Mouse (Mus musculus): Measurements from ENCODE around the gene Ddx23. TPM values are rescaled to one million over a fixed set of nuclear protein-coding genes. Genes with fewer than 3 reads are reported as not detected.

Gene Ddx23
- total and polyA plus RNA-seq, 3 experiments, result 66.6 to 154 (median 112) TPM

DNA sequence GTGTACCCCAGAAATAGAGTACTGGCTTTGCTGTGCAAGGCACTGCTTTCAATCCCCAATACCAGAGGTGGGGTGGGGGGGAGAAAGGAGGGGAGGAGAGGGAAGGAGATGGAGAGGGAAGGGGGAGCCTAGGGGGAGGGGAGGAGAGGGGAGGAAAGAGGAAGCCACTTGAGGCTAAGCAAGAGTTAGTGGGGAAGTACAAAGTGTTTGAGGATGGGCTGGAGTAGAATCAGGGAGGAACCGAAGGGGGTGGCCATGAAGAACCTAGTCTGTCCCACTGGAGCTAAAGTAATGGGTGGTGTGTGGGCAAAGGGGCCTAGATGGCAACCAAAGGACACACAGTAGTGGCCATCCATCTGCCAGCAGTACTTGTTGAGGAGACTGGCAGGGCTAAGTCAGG lies 21.1 kb upstream of the Ddx23 start:
- peaks cover 10% of the 10 kb centered on the region for H3K27me3 ChIP-seq (ENCODE audit: insufficient read depth, low read length)
- DNase-seq (ENCODE audit: low spot score), result peak; percentile 60
- peaks cover 2% of the 10 kb centered on the region for H3K9me3 ChIP-seq (replicated peaks)
- TF ChIP-seq POLR2AphosphoS5 (IDR thresholded peaks at IDR 0.05; ENCODE audit: insufficient replicate concordance, low read depth, low read length), result no peak
- TF ChIP-seq TAL1 (conservative IDR thresholded peaks at IDR 0.05; ENCODE audit: low read depth, low read length), result no peak
- TF ChIP-seq CTCF (IDR thresholded peaks at IDR 0.05; ENCODE audit: low read depth, low read length), result no peak
- no peak overlapping the region; the same call in 1 of the 2 replicates for H3K4me3 ChIP-seq (ENCODE audit: low read depth, low read length)
- no peaks in the 10 kb centered on the region for H3K36me3 ChIP-seq (replicated peaks)
- peaks cover 73% of the 10 kb centered on the region for H3K4me1 ChIP-seq (ENCODE audit: insufficient read depth, low read depth, low read length)
- no peak for ATAC-seq (ENCODE audit: extremely low read depth, insufficient number of reproducible peaks, low FRiP score, poor library complexity, severe bottlenecking)

DNA sequence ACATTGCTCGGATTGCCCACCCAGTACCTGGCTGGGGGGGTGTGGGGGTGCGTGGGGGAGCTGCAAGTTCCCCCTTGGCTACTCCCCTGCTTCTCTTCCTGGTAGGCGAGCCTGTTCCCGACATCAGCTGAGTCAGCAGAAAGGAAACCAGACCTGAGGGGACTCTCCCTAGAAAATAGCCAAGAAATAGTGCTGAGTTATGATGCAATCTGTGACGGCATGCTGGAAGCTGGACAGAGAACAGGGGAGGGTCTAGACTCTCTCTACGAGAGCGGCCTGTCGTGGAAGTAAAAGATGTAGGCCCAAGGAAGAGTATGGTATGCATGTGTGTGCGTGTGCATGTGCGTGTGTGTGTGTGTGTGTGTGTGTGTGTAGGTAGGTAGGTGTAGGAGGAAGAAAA lies 20.5 kb upstream of the Ddx23 start:
- ATAC-seq (ENCODE audit: extremely low read depth, insufficient number of reproducible peaks, low FRiP score, poor library complexity, severe bottlenecking), result no peak

DNA sequence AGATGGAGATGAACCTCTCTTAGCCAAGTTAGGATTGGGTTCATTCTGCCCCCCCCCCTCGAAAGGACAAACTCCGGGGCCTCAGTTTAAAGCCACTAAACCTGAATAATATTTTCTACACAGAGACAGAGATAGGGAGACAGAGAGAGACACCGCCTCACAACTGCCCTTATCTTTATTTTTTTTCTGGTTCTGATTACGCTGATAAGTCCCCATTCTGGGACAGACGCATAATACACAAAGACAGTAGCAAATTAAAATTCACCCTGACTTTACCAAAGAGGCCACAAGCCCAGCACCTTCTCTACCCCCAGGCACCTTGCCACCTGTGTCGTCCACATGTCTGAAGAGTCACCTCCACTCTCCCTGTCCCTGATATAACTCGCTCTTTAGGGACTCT lies 18.9 kb upstream of the Ddx23 start:
- TF ChIP-seq TAL1 (conservative IDR thresholded peaks at IDR 0.05; ENCODE audit: low read depth, low read length) (no peak), GATA2 (IDR thresholded peaks at IDR 0.05; ENCODE audit: borderline replicate concordance, low read depth, low read length) (no peak), POLR2AphosphoS5 (IDR thresholded peaks at IDR 0.05; ENCODE audit: insufficient replicate concordance, low read depth, low read length) (no peak), CTCF (IDR thresholded peaks at IDR 0.05; ENCODE audit: low read depth, low read length) (no peak), GATA1 (IDR thresholded peaks at IDR 0.05; ENCODE audit: borderline replicate concordance, low read length) (no peak)
- ATAC-seq (ENCODE audit: extremely low read depth, insufficient number of reproducible peaks, low FRiP score, poor library complexity, severe bottlenecking), result no peak

More for the DNA sequence above, 20.5 kb upstream of the Ddx23 start:
- Histone ChIP-seq H3K27me3 (ENCODE audit: insufficient read depth, low read length) (peaks cover 4% of the 10 kb centered on the region), H3K4me1 (ENCODE audit: insufficient read depth, low read depth, low read length) (peaks cover 74% of the 10 kb centered on the region), H3K9me3 (replicated peaks) (peaks cover 2% of the 10 kb centered on the region), H3K36me3 (replicated peaks) (no peaks in the 10 kb centered on the region), H3K4me3 (ENCODE audit: low read depth, low read length) (peak overlapping the region; percentile 51; the same call in 1 of the 2 replicates)
- TF ChIP-seq CTCF (IDR thresholded peaks at IDR 0.05; ENCODE audit: low read depth, low read length), result no peak
- no peak for TF ChIP-seq GATA1 (IDR thresholded peaks at IDR 0.05; ENCODE audit: borderline replicate concordance, low read length)
- no peak for TF ChIP-seq GATA2 (IDR thresholded peaks at IDR 0.05; ENCODE audit: borderline replicate concordance, low read depth, low read length)
- no peak for TF ChIP-seq POLR2AphosphoS5 (IDR thresholded peaks at IDR 0.05; ENCODE audit: insufficient replicate concordance, low read depth, low read length)
- TF ChIP-seq TAL1 (conservative IDR thresholded peaks at IDR 0.05; ENCODE audit: low read depth, low read length), result no peak
- DNase-seq (ENCODE audit: low spot score), result peak; percentile 48

DNA sequence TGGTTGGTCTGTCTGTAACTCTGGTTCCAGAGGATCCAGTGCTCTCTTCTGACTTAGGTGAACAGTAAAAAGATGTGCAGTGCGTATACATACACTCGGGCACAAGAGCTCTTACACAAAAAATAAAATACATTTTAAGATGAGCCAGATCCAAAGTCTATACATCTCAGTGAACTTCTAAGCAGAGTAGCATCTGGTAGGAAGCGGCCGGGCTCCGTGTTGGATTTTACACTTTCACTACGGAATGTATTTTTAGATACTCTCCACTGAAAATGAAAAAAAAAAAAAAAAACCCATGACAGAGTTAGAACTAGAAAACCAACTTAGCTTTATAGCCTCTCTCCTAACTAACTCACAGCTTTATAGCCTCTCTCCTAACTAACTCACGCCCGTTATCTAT lies 18.0 kb upstream of the Ddx23 start:
- Histone ChIP-seq H3K9me3 (replicated peaks) (no peaks in the 10 kb centered on the region), H3K36me3 (replicated peaks) (no peaks in the 10 kb centered on the region), H3K27me3 (ENCODE audit: insufficient read depth, low read length) (peaks cover 16% of the 10 kb centered on the region), H3K4me3 (ENCODE audit: low read depth, low read length) (no peak overlapping the region; the same call in 1 of the 2 replicates), H3K4me1 (ENCODE audit: insufficient read depth, low read depth, low read length) (peaks cover 94% of the 10 kb centered on the region)
- DNase-seq (ENCODE audit: low spot score) (no peak), ATAC-seq (ENCODE audit: extremely low read depth, insufficient number of reproducible peaks, low FRiP score, poor library complexity, severe bottlenecking) (no peak)
- TF ChIP-seq TAL1 (conservative IDR thresholded peaks at IDR 0.05; ENCODE audit: low read depth, low read length) (no peak), CTCF (IDR thresholded peaks at IDR 0.05; ENCODE audit: low read depth, low read length) (no peak), GATA1 (IDR thresholded peaks at IDR 0.05; ENCODE audit: borderline replicate concordance, low read length) (no peak), POLR2AphosphoS5 (IDR thresholded peaks at IDR 0.05; ENCODE audit: insufficient replicate concordance, low read depth, low read length) (no peak), GATA2 (IDR thresholded peaks at IDR 0.05; ENCODE audit: borderline replicate concordance, low read depth, low read length) (no peak)

More for the DNA sequence above, 18.9 kb upstream of the Ddx23 start:
- peaks cover 2% of the 10 kb centered on the region; the same call in 1 of the 2 replicates for H3K9me3 ChIP-seq (replicated peaks)
- H3K36me3 ChIP-seq (replicated peaks), result no peaks in the 10 kb centered on the region
- peaks cover 84% of the 10 kb centered on the region for H3K4me1 ChIP-seq (ENCODE audit: insufficient read depth, low read depth, low read length)
- no peak for DNase-seq (ENCODE audit: low spot score)
- peaks cover 6% of the 10 kb centered on the region for H3K27me3 ChIP-seq (ENCODE audit: insufficient read depth, low read length)
- H3K4me3 ChIP-seq (ENCODE audit: low read depth, low read length), result no peak overlapping the region; the same call in 1 of the 2 replicates

DNA sequence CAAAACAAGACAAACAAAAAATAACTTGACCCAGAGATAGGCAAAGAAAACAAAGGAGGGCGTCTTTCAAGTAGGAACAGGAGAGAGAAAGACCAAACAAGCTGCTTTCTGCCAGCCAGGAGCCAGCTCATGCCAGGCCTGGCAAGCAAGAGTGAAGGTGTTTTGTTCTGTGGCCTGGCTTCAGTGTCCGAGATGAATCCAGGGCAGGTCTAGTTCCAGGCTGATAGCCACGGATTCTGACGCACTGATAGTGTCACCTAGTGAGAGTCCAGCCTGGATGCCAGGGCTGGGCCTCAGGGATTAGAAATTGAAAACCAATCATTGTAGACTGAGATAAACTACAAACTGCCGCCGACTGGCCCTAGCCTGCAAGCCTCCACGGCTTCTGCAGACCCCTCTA lies 15.3 kb upstream of the Ddx23 start:
- Histone ChIP-seq H3K9me3 (replicated peaks) (no peaks in the 10 kb centered on the region), H3K36me3 (replicated peaks) (peaks cover 21% of the 10 kb centered on the region), H3K4me3 (ENCODE audit: low read depth, low read length) (peak overlapping the region; percentile 76; the same call in 1 of the 2 replicates), H3K27me3 (ENCODE audit: insufficient read depth, low read length) (peaks cover 26% of the 10 kb centered on the region), H3K4me1 (ENCODE audit: insufficient read depth, low read depth, low read length) (peaks cover 90% of the 10 kb centered on the region)
- ATAC-seq (ENCODE audit: extremely low read depth, insufficient number of reproducible peaks, low FRiP score, poor library complexity, severe bottlenecking) (no peak), DNase-seq (ENCODE audit: low spot score) (no peak)
- no peak for TF ChIP-seq GATA1 (IDR thresholded peaks at IDR 0.05; ENCODE audit: borderline replicate concordance, low read length)
- no peak for TF ChIP-seq CTCF (IDR thresholded peaks at IDR 0.05; ENCODE audit: low read depth, low read length)
- TF ChIP-seq TAL1 (conservative IDR thresholded peaks at IDR 0.05; ENCODE audit: low read depth, low read length), result no peak
- no peak for TF ChIP-seq POLR2AphosphoS5 (IDR thresholded peaks at IDR 0.05; ENCODE audit: insufficient replicate concordance, low read depth, low read length)

DNA sequence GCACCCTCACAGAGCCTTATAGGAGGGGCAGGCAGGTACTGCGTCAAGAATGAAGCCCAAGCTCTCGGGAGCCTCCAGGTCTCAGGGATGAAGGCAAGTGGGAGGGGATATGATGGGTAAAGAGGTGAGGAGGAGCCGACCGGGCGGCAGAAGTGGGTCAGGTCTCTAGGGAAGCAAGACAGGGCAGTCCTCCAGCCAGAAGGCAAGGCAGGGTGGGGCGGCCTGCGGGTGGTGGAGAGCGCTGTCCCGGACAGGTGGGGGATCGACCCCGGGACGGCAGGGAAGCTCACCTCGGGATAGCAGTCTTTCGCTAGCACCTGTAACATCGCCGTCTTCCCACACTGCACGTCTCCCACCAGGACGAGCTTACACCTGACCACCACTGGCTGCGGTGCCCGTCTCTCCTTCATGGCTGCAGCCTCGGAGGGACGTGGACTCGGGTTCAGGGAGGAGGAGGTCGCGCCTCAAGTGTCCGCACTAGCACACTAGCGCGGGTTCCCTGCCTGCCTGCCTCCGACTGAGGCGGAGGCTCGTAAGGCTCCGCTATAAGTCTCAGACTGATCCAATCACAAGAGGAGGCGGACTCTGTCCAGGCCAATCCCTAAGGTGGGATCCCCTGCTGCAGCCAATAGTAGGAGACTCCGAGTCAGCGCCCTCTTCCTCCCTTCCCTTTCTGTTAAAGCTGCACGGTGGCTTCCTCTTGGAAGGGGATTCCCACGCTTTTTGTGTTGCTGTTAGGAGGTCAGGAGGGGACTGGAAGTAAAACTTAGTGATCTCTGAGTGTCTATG lies 14.4 kb upstream of the Ddx23 start, which contains the start of gene Rnd1:
Gene Rnd1, minus strand, starts transcription at position 522 of the 789 bp plus-strand sequence.
- no peaks in the 10 kb centered on the region for H3K9me3 ChIP-seq (replicated peaks)
- peaks cover 30% of the 10 kb centered on the region for H3K36me3 ChIP-seq (replicated peaks)
- peaks cover 89% of the 10 kb centered on the region for H3K4me1 ChIP-seq (ENCODE audit: insufficient read depth, low read depth, low read length)
- H3K4me3 ChIP-seq (ENCODE audit: low read depth, low read length), result peak within 1 kb of the TSS; percentile 76
- H3K27me3 ChIP-seq (ENCODE audit: insufficient read depth, low read length), result peaks cover 26% of the 10 kb centered on the region
- no peak for TF ChIP-seq CTCF (IDR thresholded peaks at IDR 0.05; ENCODE audit: low read depth, low read length)
- no peak for TF ChIP-seq TAL1 (conservative IDR thresholded peaks at IDR 0.05; ENCODE audit: low read depth, low read length)
- TF ChIP-seq GATA2 (IDR thresholded peaks at IDR 0.05; ENCODE audit: borderline replicate concordance, low read depth, low read length), result no peak
- no peak for TF ChIP-seq GATA1 (IDR thresholded peaks at IDR 0.05; ENCODE audit: borderline replicate concordance, low read length)
- TF ChIP-seq POLR2AphosphoS5 (IDR thresholded peaks at IDR 0.05; ENCODE audit: insufficient replicate concordance, low read depth, low read length), result peak; percentile 88
- ATAC-seq (ENCODE audit: extremely low read depth, insufficient number of reproducible peaks, low FRiP score, poor library complexity, severe bottlenecking) (peak; percentile 97), DNase-seq (ENCODE audit: low spot score) (peak; percentile 95)

All from G1E (cell line).